Mouse (Mus musculus) midbrain, embryonic 14.5 days (tissue): ENCODE results near the gene Tmem115. TPM values are rescaled to one million over a fixed set of nuclear protein-coding genes. Genes with fewer than 3 reads are reported as not detected.
"Not testable (repeated sequence)": the region's sequence is repeated elsewhere in the genome, so short reads cannot be mapped to it uniquely, and the experiment has no call there.

Experiments
- ATAC-seq: fragments of 200-750 bp; cut with Nextera tagmentation; 2 replicates; pipeline ENCODE4 v1.8.0; 2017; ENCODE audit warnings: moderate number of reproducible peaks, moderate library complexity; ENCODE audit not compliant: low FRiP score, low TSS enrichment
- DNase-seq: peaks from one replicate; pipeline ENCODE4 v3.0.0-alpha.2; 2015
- H3K27ac ChIP-seq: fragments of 300-500 bp; sonication (generic); replicated peaks from 2 replicates; pipeline ENCODE4 v1.5.1; 2014; ENCODE audit warnings: mild to moderate bottlenecking, low read depth, low read length, moderate library complexity
- H3K27me3 ChIP-seq: fragments of 300-500 bp; sonication (generic); 2 replicates; pipeline ENCODE4 v1.6.1; 2014; ENCODE audit warnings: low read length, control low read depth, mixed read lengths; ENCODE audit not compliant: control insufficient read depth, insufficient read depth
- H3K36me3 ChIP-seq: fragments of 300-500 bp; sonication (generic); 2 replicates; pipeline ENCODE4 v1.6.1; 2014; ENCODE audit warnings: low read length, control low read depth; ENCODE audit not compliant: control insufficient read depth, insufficient read depth
- H3K4me1 ChIP-seq: fragments of 300-500 bp; sonication (generic); 2 replicates; pipeline ENCODE4 v1.6.1; 2014; ENCODE audit warnings: mild to moderate bottlenecking, antibody characterized with exemption, low read length, control low read depth; ENCODE audit not compliant: control insufficient read depth, insufficient read depth
- H3K4me2 ChIP-seq: fragments of 300-500 bp; sonication (generic); 2 replicates; pipeline ENCODE4 v1.6.1; 2014; ENCODE audit warnings: mild to moderate bottlenecking, low read length, moderate library complexity
- H3K4me3 ChIP-seq: fragments of 300-500 bp; sonication (generic); replicated peaks from 2 replicates; pipeline ENCODE4 v1.5.1; 2014; ENCODE audit warnings: low read depth, low read length
- H3K9ac ChIP-seq: fragments of 300-500 bp; sonication (generic); replicated peaks from 2 replicates; pipeline ENCODE4 v1.6.1; 2014; ENCODE audit warnings: mild to moderate bottlenecking, low read length, moderate library complexity
- H3K9me3 ChIP-seq: fragments of 300-500 bp; sonication (generic); 2 replicates; pipeline ENCODE4 v1.6.1; 2016; ENCODE audit warnings: low read length, control low read depth, mixed read lengths; ENCODE audit not compliant: control insufficient read depth
- WGBS: fragments of 180-500 bp; shearing (Covaris S2); extraction: QIAGEN DNeasy Blood & Tissue Kit; methylation state at CpG from one replicate; pipeline ENCODE4 v1.1.7; 2014; 5-methylcytosine and 5-hydroxymethylcytosine counted together
- polyA plus RNA-seq: library from polyadenylated mRNA; unstranded; fragments of >200 nt; fragmentation: Nextera tagmentation; extraction: Ambion mirVana; gene quantifications from 2 replicates; pipeline ENCODE4 v1.2.1, GENCODE M21; 2014

The Tmem115 gene
- polyA plus RNA-seq, 1 experiment from 2014 or later, result 50.9 TPM

DNA sequence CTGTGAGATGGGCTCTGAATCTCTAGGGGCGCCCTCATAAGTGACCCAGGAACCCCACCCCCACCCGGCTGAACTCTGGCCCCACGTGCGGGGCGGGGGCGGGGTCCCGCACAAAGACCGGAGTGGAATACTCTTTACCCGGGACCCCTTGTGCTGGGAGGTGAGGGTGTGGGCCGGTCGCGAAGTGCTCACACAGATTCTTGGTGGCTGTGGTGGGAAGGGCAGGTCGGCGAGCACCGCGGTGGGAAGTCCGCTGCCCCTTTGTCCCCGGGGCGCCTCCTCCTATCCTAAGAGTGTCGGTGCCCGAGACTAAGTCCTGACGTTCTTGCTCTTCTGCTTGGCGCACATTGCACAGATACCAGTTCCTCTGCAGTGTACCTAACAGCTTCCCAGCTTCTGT, 35.5 kb downstream of the Tmem115 start:
- Histone ChIP-seq H3K4me2 (peak overlapping the region; percentile 83), H3K4me1 (peaks cover 32% of the 10 kb centered on the region), H3K36me3 (peaks cover 57% of the 10 kb centered on the region), H3K27ac (peak overlapping the region; percentile 88), H3K4me3 (peak overlapping the region; percentile 85), H3K9me3 (no peaks in the 10 kb centered on the region), H3K9ac (peak overlapping the region; percentile 80), H3K27me3 (no peaks in the 10 kb centered on the region)
- ATAC-seq (peak; percentile 54), DNase-seq (no peak)
- WGBS, result under 1% methylated on average over 23 of the region's 23 CpGs

DNA sequence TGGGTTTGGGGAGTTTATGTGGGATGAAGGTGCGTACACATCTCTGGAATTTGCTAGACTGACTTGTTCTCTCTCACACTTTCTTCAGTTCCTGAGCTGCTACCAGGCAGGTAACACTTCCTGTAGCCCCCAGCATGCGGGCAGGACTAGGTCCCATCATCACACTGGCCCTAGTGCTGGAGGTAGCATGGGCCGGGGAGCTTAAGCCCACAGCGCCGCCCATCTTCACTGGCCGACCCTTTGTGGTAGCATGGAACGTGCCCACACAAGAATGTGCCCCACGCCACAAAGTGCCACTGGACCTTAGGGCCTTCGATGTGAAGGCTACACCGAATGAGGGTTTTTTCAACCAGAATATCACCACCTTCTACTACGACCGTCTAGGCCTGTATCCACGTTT, 36.3 kb downstream of the Tmem115 start:
- WGBS, result 46% methylated on average over 13 of the region's 13 CpGs

DNA sequence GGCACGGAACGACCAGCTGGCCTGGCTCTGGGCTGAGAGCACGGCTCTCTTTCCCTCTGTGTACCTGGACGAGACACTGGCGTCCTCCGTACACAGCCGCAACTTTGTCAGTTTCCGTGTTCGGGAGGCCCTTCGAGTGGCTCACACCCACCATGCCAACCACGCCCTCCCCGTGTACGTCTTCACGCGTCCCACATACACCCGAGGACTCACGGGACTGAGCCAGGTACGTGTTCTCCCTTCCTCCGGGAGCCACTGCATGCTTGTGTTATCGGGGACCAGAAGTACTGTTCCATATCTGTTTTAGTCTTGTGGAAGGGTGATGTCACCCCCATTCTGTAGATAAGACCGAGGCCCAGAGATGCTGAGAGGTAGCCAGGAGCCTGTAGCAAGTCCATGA, 37.1 kb downstream of the Tmem115 start:
- peak overlapping the region; percentile 85 for H3K4me3 ChIP-seq
- no peak for ATAC-seq

More for the DNA sequence above, 36.3 kb downstream of the Tmem115 start:
- H3K36me3 ChIP-seq, result peaks cover 57% of the 10 kb centered on the region
- peaks cover 32% of the 10 kb centered on the region for H3K4me1 ChIP-seq
- DNase-seq (no peak), ATAC-seq (no peak)
- peak overlapping the region; percentile 88 for H3K27ac ChIP-seq
- H3K27me3 ChIP-seq, result no peaks in the 10 kb centered on the region
- peak overlapping the region; percentile 80 for H3K9ac ChIP-seq
- H3K9me3 ChIP-seq, result no peaks in the 10 kb centered on the region
- peak overlapping the region; percentile 83 for H3K4me2 ChIP-seq
- H3K4me3 ChIP-seq, result peak overlapping the region; percentile 85

DNA sequence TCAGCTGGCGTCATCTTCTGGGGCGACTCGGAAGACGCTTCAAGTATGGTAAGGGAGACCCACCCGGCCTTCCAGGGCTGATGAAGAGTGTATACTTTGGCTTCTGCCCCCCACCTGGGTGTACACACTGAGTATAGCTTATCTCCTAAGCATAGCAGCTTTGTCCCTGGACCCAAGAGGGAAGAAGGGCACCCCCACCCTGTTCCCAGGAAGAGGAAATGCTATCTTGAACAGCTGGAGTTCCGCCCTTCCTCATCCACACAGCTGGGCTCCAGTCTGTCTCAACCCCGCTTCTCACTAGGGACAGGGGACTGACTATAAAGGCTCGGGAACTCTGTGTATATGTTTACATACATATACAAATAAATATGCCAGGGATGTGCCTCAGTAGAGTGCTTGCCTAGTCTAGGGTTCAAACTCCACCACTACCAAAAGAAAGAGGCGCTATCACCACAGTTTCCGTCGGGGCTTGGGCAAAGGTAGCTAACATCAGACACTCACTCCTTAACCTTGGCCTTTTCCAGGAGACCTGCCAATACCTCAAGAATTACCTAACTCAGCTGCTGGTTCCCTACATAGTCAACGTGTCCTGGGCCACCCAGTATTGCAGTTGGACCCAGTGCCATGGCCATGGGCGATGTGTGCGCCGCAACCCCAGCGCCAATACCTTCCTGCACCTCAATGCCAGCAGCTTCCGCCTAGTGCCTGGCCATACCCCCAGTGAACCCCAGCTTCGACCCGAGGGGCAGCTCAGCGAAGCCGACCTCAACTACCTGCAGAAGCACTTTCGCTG, 38.0 kb downstream of the Tmem115 start:
- Histone ChIP-seq H3K9me3 (no peaks in the 10 kb centered on the region), H3K4me1 (peaks cover 32% of the 10 kb centered on the region), H3K9ac (no peak overlapping the region), H3K4me3 (no peak overlapping the region), H3K36me3 (peaks cover 41% of the 10 kb centered on the region), H3K4me2 (peak overlapping the region; percentile 83), H3K27ac (no peak overlapping the region), H3K27me3 (no peaks in the 10 kb centered on the region)
- ATAC-seq, result no peak
- no peak for DNase-seq
- WGBS, result 95% methylated on average over 22 of the region's 22 CpGs

More for the DNA sequence above, 37.1 kb downstream of the Tmem115 start:
- Histone ChIP-seq H3K27ac (no peak overlapping the region), H3K4me1 (peaks cover 32% of the 10 kb centered on the region), H3K9me3 (no peaks in the 10 kb centered on the region), H3K4me2 (peak overlapping the region; percentile 83), H3K27me3 (no peaks in the 10 kb centered on the region), H3K36me3 (peaks cover 49% of the 10 kb centered on the region), H3K9ac (peak overlapping the region; percentile 80)
- no peak for DNase-seq
- WGBS, result 94% methylated on average over 21 of the region's 21 CpGs

DNA sequence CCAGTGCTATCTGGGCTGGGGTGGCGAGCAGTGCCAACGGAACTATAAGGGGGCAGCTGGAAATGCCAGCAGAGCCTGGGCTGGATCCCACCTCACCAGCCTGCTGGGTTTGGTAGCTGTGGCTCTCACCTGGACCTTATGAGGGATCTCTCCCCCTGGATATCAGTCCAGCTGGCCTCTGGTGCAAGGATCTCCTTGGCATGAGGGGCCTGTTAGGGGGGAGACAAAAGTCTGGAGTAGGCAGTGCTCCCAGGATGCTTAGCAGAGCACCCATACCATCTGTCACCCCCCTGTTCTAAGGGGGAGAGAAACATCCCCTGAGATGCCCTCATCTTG, 38.5 kb downstream of the Tmem115 start:
- Histone ChIP-seq H3K4me2 (no peak overlapping the region), H3K9ac (no peak overlapping the region), H3K27me3 (no peaks in the 10 kb centered on the region), H3K4me3 (no peak overlapping the region), H3K4me1 (peaks cover 36% of the 10 kb centered on the region), H3K9me3 (no peaks in the 10 kb centered on the region), H3K36me3 (peaks cover 41% of the 10 kb centered on the region), H3K27ac (no peak overlapping the region)
- 100% methylated on average over 2 of the region's 2 CpGs for WGBS
- DNase-seq (no peak), ATAC-seq (no peak)

GRCm38 (mm10) chr9:107573774-107574173, 40.0 kb downstream of the Tmem115 start:
- ATAC-seq, H3K4me2 ChIP-seq, H3K9ac ChIP-seq, H3K4me3 ChIP-seq, DNase-seq, H3K27ac ChIP-seq, H3K27me3 ChIP-seq, H3K9me3 ChIP-seq: not testable (repeated sequence)
- WGBS, result 81% methylated on average over 6 of the region's 6 CpGs
- H3K4me1 ChIP-seq, result peaks cover 25% of the 10 kb centered on the region
- peaks cover 41% of the 10 kb centered on the region for H3K36me3 ChIP-seq

- H3K9me3 ChIP-seq, result no peaks in the 10 kb centered on the region
- H3K27me3 ChIP-seq, result no peaks in the 10 kb centered on the region
- ATAC-seq (no peak), DNase-seq (no peak)
- WGBS, result 89% methylated on average over 14 of the region's 14 CpGs
- no peak overlapping the region for H3K9ac ChIP-seq
- no peak overlapping the region for H3K4me3 ChIP-seq
- H3K36me3 ChIP-seq, result peaks cover 36% of the 10 kb centered on the region
- H3K4me1 ChIP-seq, result peaks cover 22% of the 10 kb centered on the region
- 0 out of 2 replicates have a peak overlapping the region, but pooled peaks have one; percentile 41 for H3K27ac ChIP-seq
- no peak overlapping the region for H3K4me2 ChIP-seq
These were observed 42.0 kb downstream of the Tmem115 start for GRCm38 (mm10) chr9:107575579-107576356.

- WGBS, result 27% methylated on average over 16 of the region's 16 CpGs
- Histone ChIP-seq H3K36me3 (peaks cover 29% of the 10 kb centered on the region), H3K9ac (no peak within 1 kb of the TSS; the same call in 1 of the 2 replicates), H3K9me3 (no peaks in the 10 kb centered on the region), H3K27me3 (no peaks in the 10 kb centered on the region), H3K4me3 (peak within 1 kb of the TSS; percentile 21), H3K4me1 (peaks cover 20% of the 10 kb centered on the region), H3K4me2 (peak within 1 kb of the TSS; percentile 42), H3K27ac (peak within 1 kb of the TSS; percentile 41; the same call in 1 of the 2 replicates)
- ATAC-seq (peak; percentile 29), DNase-seq (peak; percentile 76)
These were observed 42.8 kb downstream of the Tmem115 start, which contains the start of gene Hyal1 for GRCm38 (mm10) chr9:107576357-107577107. TSS of gene Hyal1 (plus strand) at chr9:107576927.
